In the genomic region with DNA sequence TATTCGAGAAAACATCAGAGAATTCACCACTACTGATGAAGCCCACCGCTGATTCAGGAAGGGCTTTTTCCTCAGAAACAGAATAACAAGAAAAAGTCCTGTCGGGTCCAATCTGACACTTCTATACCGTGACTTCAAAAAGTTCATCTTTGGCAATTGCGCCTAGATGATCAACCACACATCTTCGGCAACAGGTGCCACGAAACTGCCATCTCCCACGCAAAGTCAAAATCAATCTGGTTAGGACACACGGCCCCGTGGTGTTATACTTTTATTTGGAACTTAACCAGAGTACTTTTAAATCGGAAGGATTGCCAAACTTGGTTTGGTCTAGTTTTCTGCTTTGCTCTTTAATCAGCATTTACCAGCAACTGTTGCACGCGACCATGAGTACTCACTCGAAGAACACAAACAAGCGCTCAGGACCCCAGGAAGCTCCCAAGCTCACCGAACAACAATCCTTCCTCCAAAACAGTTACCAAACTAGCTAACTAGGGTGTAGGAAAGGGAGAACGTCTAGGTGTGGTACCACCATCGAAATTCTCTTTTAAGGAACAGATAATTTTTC, we compare ENCODE assay signal across 8 mouse cellular contexts. TPM values are rescaled to one million over a fixed set of nuclear protein-coding genes. Genes with fewer than 3 reads are reported as not detected.
DNase-seq lines count a peak whose midpoint lies in the region; ATAC-seq lines count a peak whose summit lies in the region.

No protein-coding gene starts in this region.

- no peak for DNase-seq in lung, postnatal 36 days
- DNase-seq in limb, embryonic 11.5 days (ENCODE audit: low spot score), result peak; percentile 57
- no peak for DNase-seq in layer of hippocampus, adult 9-11 months
- no peak for DNase-seq in spleen, postnatal 36 days (ENCODE audit: low spot score in 2 of 2)
- DNase-seq in left cerebral cortex, postnatal 14 days (ENCODE audit: low spot score in 2 of 2), result no peak

- H3K27me3 ChIP-seq in lung, embryonic 15.5 days, result no peaks in the 10 kb centered on the region
- H3K27me3 ChIP-seq in embryonic facial prominence, embryonic 13.5 days, result no peaks in the 10 kb centered on the region
- no peaks in the 10 kb centered on the region for H3K27me3 ChIP-seq in limb, embryonic 11.5 days (ENCODE audit: control insufficient read depth, insufficient read depth, low read length)
- no peaks in the 10 kb centered on the region for H3K27me3 ChIP-seq in neural tube, embryonic 15.5 days (replicated peaks)

- peak overlapping the region; percentile 87 for H3K9ac ChIP-seq in lung, embryonic 15.5 days
- H3K9ac ChIP-seq in embryonic facial prominence, embryonic 13.5 days, result peak overlapping the region; percentile 96
- H3K9ac ChIP-seq in limb, embryonic 11.5 days (ENCODE audit: low read length), result peak overlapping the region; percentile 96
- H3K9ac ChIP-seq in neural tube, embryonic 15.5 days (replicated peaks), result peak overlapping the region; percentile 96

- H3K4me3 ChIP-seq in lung, embryonic 15.5 days, result peak overlapping the region; percentile 79
- peak overlapping the region; percentile 87 for H3K4me3 ChIP-seq in embryonic facial prominence, embryonic 13.5 days
- peak overlapping the region; percentile 69 for H3K4me3 ChIP-seq in limb, embryonic 11.5 days (ENCODE audit: low read depth, low read length)
- peak overlapping the region; percentile 85 for H3K4me3 ChIP-seq in neural tube, embryonic 15.5 days (replicated peaks)

- H3K9me3 ChIP-seq in lung, embryonic 15.5 days, result no peaks in the 10 kb centered on the region
- H3K9me3 ChIP-seq in embryonic facial prominence, embryonic 13.5 days, result no peaks in the 10 kb centered on the region
- H3K9me3 ChIP-seq in limb, embryonic 11.5 days (ENCODE audit: control insufficient read depth, low read length), result no peaks in the 10 kb centered on the region
- no peaks in the 10 kb centered on the region for H3K9me3 ChIP-seq in neural tube, embryonic 15.5 days (replicated peaks)

- ATAC-seq in lung, embryonic 15.5 days (ENCODE audit: borderline replicate concordance, extremely low read depth, low FRiP score, low TSS enrichment), result no peak
- no peak for ATAC-seq in embryonic facial prominence, embryonic 13.5 days (ENCODE audit: insufficient number of reproducible peaks, insufficient read depth, low FRiP score, low TSS enrichment, low read depth)
- no peak for ATAC-seq in limb, embryonic 11.5 days (ENCODE audit: insufficient number of reproducible peaks, low FRiP score, low TSS enrichment, low read depth)
- ATAC-seq in neural tube, embryonic 15.5 days (ENCODE audit: low FRiP score), result no peak

- no peaks in the 10 kb centered on the region for H3K36me3 ChIP-seq in lung, embryonic 15.5 days
- no peaks in the 10 kb centered on the region for H3K36me3 ChIP-seq in embryonic facial prominence, embryonic 13.5 days
- H3K36me3 ChIP-seq in limb, embryonic 11.5 days (ENCODE audit: control insufficient read depth, insufficient read depth, low read length), result no peaks in the 10 kb centered on the region
- H3K36me3 ChIP-seq in neural tube, embryonic 15.5 days, result no peaks in the 10 kb centered on the region

- WGBS in lung, embryonic 15.5 days, result 1% methylated on average over 18 of the region's 18 CpGs
- 2% methylated on average over 18 of the region's 18 CpGs for WGBS in embryonic facial prominence, embryonic 13.5 days
- WGBS in limb, embryonic 11.5 days, result 2% methylated on average over 18 of the region's 18 CpGs
- 2% methylated on average over 18 of the region's 18 CpGs for WGBS in neural tube, embryonic 15.5 days

- peak overlapping the region; percentile 73 for H3K4me2 ChIP-seq in lung, embryonic 15.5 days
- H3K4me2 ChIP-seq in embryonic facial prominence, embryonic 13.5 days, result peak overlapping the region; percentile 77
- peak overlapping the region; percentile 73 for H3K4me2 ChIP-seq in limb, embryonic 11.5 days (ENCODE audit: low read depth, severe bottlenecking)
- peak overlapping the region; percentile 82 for H3K4me2 ChIP-seq in neural tube, embryonic 15.5 days

- intact Hi-C loops in left cerebral cortex, postnatal 14 days (cut with DNase I), result no loop called here

- peak overlapping the region; percentile 97 for H3K27ac ChIP-seq in lung, embryonic 15.5 days
- peak overlapping the region; percentile 95; the same call in 1 of the 2 replicates for H3K27ac ChIP-seq in embryonic facial prominence, embryonic 13.5 days
- no peak overlapping the region for H3K27ac ChIP-seq in limb, embryonic 11.5 days (replicated peaks; ENCODE audit: low read depth, low read length)
- peak overlapping the region; percentile 90; the same call in 1 of the 2 replicates for H3K27ac ChIP-seq in neural tube, embryonic 15.5 days (replicated peaks)

- H3K4me1 ChIP-seq in lung, embryonic 15.5 days, result peaks cover 25% of the 10 kb centered on the region
- H3K4me1 ChIP-seq in embryonic facial prominence, embryonic 13.5 days, result peaks cover 20% of the 10 kb centered on the region
- H3K4me1 ChIP-seq in limb, embryonic 11.5 days (ENCODE audit: control insufficient read depth, insufficient read depth, low read length), result peaks cover 7% of the 10 kb centered on the region; the same call in 1 of the 2 replicates
- peaks cover 38% of the 10 kb centered on the region for H3K4me1 ChIP-seq in neural tube, embryonic 15.5 days

RNA-seq across cellular contexts. Expression of a gene that starts 1.6 kb away (rescaled TPM):
- 28.6 and 30.1 TPM in 2 replicates for polyA plus RNA-seq in lung, embryonic 15.5 days (2015; fragmentation: Nextera tagmentation; extraction: Ambion mirVana)
- 43.8 and 47.7 TPM in 2 replicates for polyA plus RNA-seq in embryonic facial prominence, embryonic 13.5 days (2015; fragmentation: Nextera tagmentation; extraction: Ambion mirVana)
- polyA plus RNA-seq in limb, embryonic 11.5 days (2014; fragmentation: Nextera tagmentation; extraction: Ambion mirVana), result 44.1 and 46.7 TPM in 2 replicates
- polyA plus RNA-seq in neural tube, embryonic 15.5 days (2015; fragmentation: Nextera tagmentation; extraction: Ambion mirVana), result 26.6 and 27.5 TPM in 2 replicates
- total RNA-seq in left cerebral cortex, postnatal 14 days (2021), result 10 to 100 TPM; 57.9 to 59.8 TPM

RNA-seq across cellular contexts. Expression of a gene that starts 58.9 kb away (rescaled TPM):
- 55.6 and 57.2 TPM in 2 replicates for polyA plus RNA-seq in lung, embryonic 15.5 days (2015; fragmentation: Nextera tagmentation; extraction: Ambion mirVana)
- 58.3 and 61.4 TPM in 2 replicates for polyA plus RNA-seq in embryonic facial prominence, embryonic 13.5 days (2015; fragmentation: Nextera tagmentation; extraction: Ambion mirVana)
- 72.9 and 74.5 TPM in 2 replicates for polyA plus RNA-seq in limb, embryonic 11.5 days (2014; fragmentation: Nextera tagmentation; extraction: Ambion mirVana)
- polyA plus RNA-seq in neural tube, embryonic 15.5 days (2015; fragmentation: Nextera tagmentation; extraction: Ambion mirVana), result 46.0 and 46.1 TPM in 2 replicates
- 10 to 100 TPM; 24.8 to 25.6 TPM for total RNA-seq in left cerebral cortex, postnatal 14 days (2021)
